Mouse (Mus musculus): ENCODE data around the gene Lrp2. TPM values are rescaled to one million over a fixed set of nuclear protein-coding genes. Genes with fewer than 3 reads are reported as not detected.

The Lrp2 gene
- polyA plus RNA-seq, 1 experiment from 2014 or later: 0.58 TPM

- no peaks in the 10 kb centered on the region for H3K4me1 ChIP-seq (ENCODE audit: control insufficient read depth, insufficient read depth, low read length)
- no peak for ATAC-seq
- H3K27ac ChIP-seq (ENCODE audit: low read length): no peak overlapping the region
- no peaks in the 10 kb centered on the region for H3K36me3 ChIP-seq (ENCODE audit: control insufficient read depth, insufficient read depth, low read length)
- 86% methylated on average over 17 of the region's 17 CpGs for WGBS
- no peaks in the 10 kb centered on the region for H3K9me3 ChIP-seq (replicated peaks; ENCODE audit: control insufficient read depth, low read length, poor library complexity, severe bottlenecking)
- H3K4me3 ChIP-seq (ENCODE audit: low read depth, low read length): no peak overlapping the region
- no peak overlapping the region for H3K9ac ChIP-seq (ENCODE audit: low read depth, low read length)
- H3K4me2 ChIP-seq (ENCODE audit: low read length): no peak overlapping the region
- no peaks in the 10 kb centered on the region for H3K27me3 ChIP-seq (ENCODE audit: control insufficient read depth, insufficient read depth, low read depth, low read length)
Measured at GRCm38 (mm10) chr2:69459481-69459880, 126.4 kb downstream of the Lrp2 start.

- 96% methylated on average over 5 of the region's 5 CpGs for WGBS
- no peaks in the 10 kb centered on the region for H3K27me3 ChIP-seq (ENCODE audit: control insufficient read depth, insufficient read depth, low read depth, low read length)
Measured at GRCm38 (mm10) chr2:69451128-69451527, 134.7 kb downstream of the Lrp2 start.

GRCm38 (mm10) chr2:69448581-69448980, 137.3 kb downstream of the Lrp2 start:
- no peak overlapping the region for H3K9ac ChIP-seq (ENCODE audit: low read depth, low read length)
- no peak overlapping the region for H3K4me2 ChIP-seq (ENCODE audit: low read length)
- H3K36me3 ChIP-seq (ENCODE audit: control insufficient read depth, insufficient read depth, low read length): no peaks in the 10 kb centered on the region
- no peak overlapping the region for H3K4me3 ChIP-seq (ENCODE audit: low read depth, low read length)
- H3K27ac ChIP-seq (ENCODE audit: low read length): no peak overlapping the region
- no peak for ATAC-seq
- H3K9me3 ChIP-seq (replicated peaks; ENCODE audit: control insufficient read depth, low read length, poor library complexity, severe bottlenecking): no peaks in the 10 kb centered on the region
- H3K27me3 ChIP-seq (ENCODE audit: control insufficient read depth, insufficient read depth, low read depth, low read length): no peaks in the 10 kb centered on the region
- 87% methylated on average over 4 of the region's 4 CpGs for WGBS
- H3K4me1 ChIP-seq (ENCODE audit: control insufficient read depth, insufficient read depth, low read length): no peaks in the 10 kb centered on the region

More at GRCm38 (mm10) chr2:69451128-69451527, 134.7 kb downstream of the Lrp2 start:
- no peak overlapping the region for H3K27ac ChIP-seq (ENCODE audit: low read length)
- H3K36me3 ChIP-seq (ENCODE audit: control insufficient read depth, insufficient read depth, low read length): no peaks in the 10 kb centered on the region
- no peak overlapping the region for H3K9ac ChIP-seq (ENCODE audit: low read depth, low read length)
- H3K9me3 ChIP-seq (replicated peaks; ENCODE audit: control insufficient read depth, low read length, poor library complexity, severe bottlenecking): no peaks in the 10 kb centered on the region
- ATAC-seq: no peak
- H3K4me1 ChIP-seq (ENCODE audit: control insufficient read depth, insufficient read depth, low read length): no peaks in the 10 kb centered on the region
- H3K4me2 ChIP-seq (ENCODE audit: low read length): no peak overlapping the region
- H3K4me3 ChIP-seq (ENCODE audit: low read depth, low read length): no peak overlapping the region

DNA sequence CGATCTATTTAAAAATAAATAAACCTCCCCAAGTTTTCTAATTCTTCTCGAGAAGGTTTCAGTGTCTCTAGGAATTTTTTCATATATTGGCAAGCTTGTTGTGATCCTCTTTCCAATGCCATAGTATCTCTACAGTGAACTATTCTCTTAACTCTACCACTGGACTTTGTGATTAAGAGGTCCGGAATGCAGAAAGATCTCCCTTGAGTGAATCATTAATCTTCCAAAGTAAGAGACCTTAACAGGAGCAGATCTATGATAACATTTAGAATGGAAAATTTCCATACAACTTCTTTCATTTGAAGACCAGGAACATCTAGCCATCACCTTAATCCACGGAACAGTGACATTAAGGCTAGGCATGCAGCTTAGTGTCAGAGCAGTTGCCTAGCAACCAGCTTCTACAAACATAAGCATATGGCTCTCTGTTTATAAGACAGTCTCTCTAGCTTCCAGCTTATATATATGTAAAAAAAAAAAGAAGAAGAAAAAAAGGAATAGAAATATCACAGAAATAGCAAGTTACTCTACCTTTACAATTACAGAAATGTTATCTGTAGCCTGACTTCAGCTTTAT, 139.9 kb downstream of the Lrp2 start:
- 69% methylated on average over 4 of the region's 4 CpGs for WGBS
- no peak overlapping the region for H3K27ac ChIP-seq (ENCODE audit: low read length)

GRCm38 (mm10) chr2:69441656-69442055, 144.2 kb downstream of the Lrp2 start:
- Histone ChIP-seq H3K4me2 (ENCODE audit: low read length) (no peak overlapping the region), H3K9me3 (replicated peaks; ENCODE audit: control insufficient read depth, low read length, poor library complexity, severe bottlenecking) (no peaks in the 10 kb centered on the region), H3K36me3 (ENCODE audit: control insufficient read depth, insufficient read depth, low read length) (no peaks in the 10 kb centered on the region), H3K27ac (ENCODE audit: low read length) (no peak overlapping the region), H3K4me3 (ENCODE audit: low read depth, low read length) (no peak overlapping the region), H3K4me1 (ENCODE audit: control insufficient read depth, insufficient read depth, low read length) (no peaks in the 10 kb centered on the region), H3K9ac (ENCODE audit: low read depth, low read length) (no peak overlapping the region), H3K27me3 (ENCODE audit: control insufficient read depth, insufficient read depth, low read depth, low read length) (no peaks in the 10 kb centered on the region)
- no peak for ATAC-seq
- 84% methylated on average over 3 of the region's 3 CpGs for WGBS

More for the DNA sequence above, 139.9 kb downstream of the Lrp2 start:
- no peak for ATAC-seq
- Histone ChIP-seq H3K36me3 (ENCODE audit: control insufficient read depth, insufficient read depth, low read length) (no peaks in the 10 kb centered on the region), H3K4me2 (ENCODE audit: low read length) (no peak overlapping the region), H3K4me3 (ENCODE audit: low read depth, low read length) (no peak overlapping the region), H3K4me1 (ENCODE audit: control insufficient read depth, insufficient read depth, low read length) (no peaks in the 10 kb centered on the region), H3K27me3 (ENCODE audit: control insufficient read depth, insufficient read depth, low read depth, low read length) (no peaks in the 10 kb centered on the region), H3K9me3 (replicated peaks; ENCODE audit: control insufficient read depth, low read length, poor library complexity, severe bottlenecking) (no peaks in the 10 kb centered on the region), H3K9ac (ENCODE audit: low read depth, low read length) (no peak overlapping the region)

- Histone ChIP-seq H3K27me3 (ENCODE audit: control insufficient read depth, insufficient read depth, low read depth, low read length) (no peaks in the 10 kb centered on the region), H3K9ac (ENCODE audit: low read depth, low read length) (no peak overlapping the region), H3K36me3 (ENCODE audit: control insufficient read depth, insufficient read depth, low read length) (no peaks in the 10 kb centered on the region), H3K4me2 (ENCODE audit: low read length) (no peak overlapping the region), H3K9me3 (replicated peaks; ENCODE audit: control insufficient read depth, low read length, poor library complexity, severe bottlenecking) (no peaks in the 10 kb centered on the region), H3K4me3 (ENCODE audit: low read depth, low read length) (no peak overlapping the region), H3K4me1 (ENCODE audit: control insufficient read depth, insufficient read depth, low read length) (no peaks in the 10 kb centered on the region), H3K27ac (ENCODE audit: low read length) (no peak overlapping the region)
- ATAC-seq: peak; percentile 80
- WGBS: 33% methylated on average over 3 of the region's 3 CpGs
Measured at GRCm38 (mm10) chr2:69428116-69428515, 157.7 kb downstream of the Lrp2 start.

DNA sequence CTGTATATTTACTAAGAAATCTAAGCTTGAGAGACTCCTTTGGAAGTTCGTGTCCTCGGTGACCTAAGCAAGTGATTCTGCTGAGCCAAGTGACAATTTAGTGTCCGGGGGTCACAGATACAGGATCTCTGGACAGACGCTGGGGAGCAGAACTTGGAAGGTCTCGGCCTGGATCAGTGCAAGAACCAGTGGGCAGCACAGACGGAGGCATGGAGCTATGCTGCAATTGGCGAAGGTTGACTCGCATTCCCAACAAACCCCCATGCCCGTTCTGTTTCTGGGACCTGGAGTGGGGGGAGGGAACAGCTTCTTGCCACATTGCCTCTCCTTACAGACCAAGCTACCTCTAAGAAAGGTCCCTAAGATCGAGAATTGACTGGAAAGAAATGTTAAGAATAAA, 158.7 kb downstream of the Lrp2 start:
- H3K4me1 ChIP-seq (ENCODE audit: control insufficient read depth, insufficient read depth, low read length): no peaks in the 10 kb centered on the region
- H3K27me3 ChIP-seq (ENCODE audit: control insufficient read depth, insufficient read depth, low read depth, low read length): peaks cover 3% of the 10 kb centered on the region; the same call in 1 of the 2 replicates
- no peak overlapping the region for H3K27ac ChIP-seq (ENCODE audit: low read length)
- H3K9ac ChIP-seq (ENCODE audit: low read depth, low read length): no peak overlapping the region
- no peaks in the 10 kb centered on the region for H3K9me3 ChIP-seq (replicated peaks; ENCODE audit: control insufficient read depth, low read length, poor library complexity, severe bottlenecking)
- H3K4me2 ChIP-seq (ENCODE audit: low read length): no peak overlapping the region
- ATAC-seq: no peak
- no peak overlapping the region for H3K4me3 ChIP-seq (ENCODE audit: low read depth, low read length)
- WGBS: 95% methylated on average over 10 of the region's 10 CpGs
- no peaks in the 10 kb centered on the region for H3K36me3 ChIP-seq (ENCODE audit: control insufficient read depth, insufficient read depth, low read length)

DNA sequence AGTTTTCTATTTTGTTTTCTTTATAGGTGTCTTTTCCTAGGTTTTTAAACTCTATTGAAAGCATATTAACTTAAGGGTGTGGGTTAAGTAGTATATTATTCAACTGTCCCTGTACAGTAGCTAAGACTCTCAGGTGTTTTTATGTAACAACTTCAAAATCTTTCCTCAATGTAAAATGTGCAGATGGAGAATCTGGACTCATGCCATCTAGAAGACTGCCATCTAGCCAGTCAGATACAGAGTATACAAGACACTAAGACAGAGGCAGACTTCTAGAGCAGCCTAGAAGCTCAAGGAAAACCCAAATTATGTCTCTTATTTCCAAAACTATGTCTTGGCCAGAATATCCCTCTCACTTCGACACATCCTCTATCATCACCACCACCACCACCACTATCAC, 159.8 kb downstream of the Lrp2 start:
- H3K27ac ChIP-seq (ENCODE audit: low read length): no peak overlapping the region
- H3K9ac ChIP-seq (ENCODE audit: low read depth, low read length): no peak overlapping the region
- H3K4me1 ChIP-seq (ENCODE audit: control insufficient read depth, insufficient read depth, low read length): no peaks in the 10 kb centered on the region
- no peak overlapping the region for H3K4me2 ChIP-seq (ENCODE audit: low read length)
- ATAC-seq: no peak
- no peaks in the 10 kb centered on the region for H3K9me3 ChIP-seq (replicated peaks; ENCODE audit: control insufficient read depth, low read length, poor library complexity, severe bottlenecking)
- H3K36me3 ChIP-seq (ENCODE audit: control insufficient read depth, insufficient read depth, low read length): no peaks in the 10 kb centered on the region
- H3K27me3 ChIP-seq (ENCODE audit: control insufficient read depth, insufficient read depth, low read depth, low read length): peaks cover 8% of the 10 kb centered on the region; the same call in 1 of the 2 replicates
- no peak overlapping the region for H3K4me3 ChIP-seq (ENCODE audit: low read depth, low read length)
- WGBS: 91% methylated on average over 1 of the region's 1 CpGs

GRCm38 (mm10) chr2:69424829-69425228, 161.0 kb downstream of the Lrp2 start:
- no peak for ATAC-seq
- Histone ChIP-seq H3K9me3 (replicated peaks; ENCODE audit: control insufficient read depth, low read length, poor library complexity, severe bottlenecking) (no peaks in the 10 kb centered on the region), H3K27ac (ENCODE audit: low read length) (no peak overlapping the region), H3K4me2 (ENCODE audit: low read length) (no peak overlapping the region), H3K9ac (ENCODE audit: low read depth, low read length) (no peak overlapping the region), H3K4me1 (ENCODE audit: control insufficient read depth, insufficient read depth, low read length) (no peaks in the 10 kb centered on the region), H3K4me3 (ENCODE audit: low read depth, low read length) (no peak overlapping the region), H3K36me3 (ENCODE audit: control insufficient read depth, insufficient read depth, low read length) (no peaks in the 10 kb centered on the region), H3K27me3 (ENCODE audit: control insufficient read depth, insufficient read depth, low read depth, low read length) (peaks cover 11% of the 10 kb centered on the region; the same call in 1 of the 2 replicates)
- WGBS: 74% methylated on average over 5 of the region's 5 CpGs
